Mouse (Mus musculus) right cerebral cortex, postnatal 25 days (tissue): ENCODE results near the gene Ccdc30.
"Not testable (repeated sequence)": the region's sequence is repeated elsewhere in the genome, so short reads cannot be mapped to it uniquely, and the experiment has no call there.

ENCODE experiments used
- DNase-seq: peaks from one replicate; pipeline ENCODE4 v3.0.0; 2022

Ccdc30 gene

GRCm38 (mm10) chr4:119301777-119302176, 113.5 kb downstream of the Ccdc30 start:
- DNase-seq: no peak

- no peak for DNase-seq
Measured at GRCm38 (mm10) chr4:119300761-119301160, 114.6 kb downstream of the Ccdc30 start.

GRCm38 (mm10) chr4:119297361-119297760, 118.0 kb downstream of the Ccdc30 start:
- no peak for DNase-seq

DNA sequence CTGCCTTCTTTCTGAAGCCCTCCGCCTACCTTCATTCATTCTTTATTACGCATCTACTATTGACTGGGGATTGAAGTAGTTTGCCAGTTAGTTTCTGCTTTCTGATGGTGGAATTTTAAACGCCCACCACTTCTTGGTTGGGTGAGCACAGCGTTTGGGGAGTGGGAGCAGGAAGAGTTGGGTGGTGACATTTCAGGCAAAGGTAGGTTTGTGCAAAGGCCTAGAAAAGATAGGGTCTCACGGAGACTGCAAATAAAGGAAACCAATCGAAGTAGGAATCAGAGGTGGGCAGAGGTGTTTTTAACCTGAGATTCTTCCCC, 120.2 kb downstream of the Ccdc30 start:
- peak; percentile 21 for DNase-seq

DNA sequence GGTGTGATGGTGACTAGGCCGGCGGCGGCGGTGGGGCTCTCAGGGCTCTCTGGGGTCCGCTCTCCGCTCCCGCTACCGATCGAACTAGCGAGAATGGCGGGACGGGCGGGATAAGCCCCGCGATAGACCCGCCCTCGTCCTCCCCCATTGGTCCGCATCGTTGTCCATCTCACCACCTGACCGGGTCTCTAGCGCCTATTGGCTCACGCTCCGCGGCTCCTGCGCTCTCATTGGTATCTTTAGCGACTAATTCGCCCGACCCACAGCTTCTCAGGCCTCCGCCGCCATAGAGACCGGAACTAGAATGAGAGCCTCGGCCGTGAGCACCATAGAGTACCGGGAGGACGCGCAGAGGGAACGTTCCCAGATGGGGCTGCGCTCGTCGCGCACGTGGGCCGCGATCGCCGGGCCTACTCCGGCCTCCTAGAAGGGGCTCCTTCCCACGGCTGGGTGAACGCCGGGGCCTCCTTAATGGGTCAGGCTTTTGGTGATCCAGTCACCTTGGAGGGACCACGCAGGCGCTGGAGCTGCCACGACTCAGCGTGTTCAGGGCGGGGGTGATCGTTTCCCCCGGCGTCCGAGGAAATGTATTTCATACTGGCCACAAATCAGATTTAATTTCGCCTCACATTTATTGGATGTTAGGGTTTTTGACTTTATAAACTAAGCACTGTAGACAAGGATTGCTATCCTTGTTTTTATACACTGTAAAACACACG, 120.7 kb downstream of the Ccdc30 start, which contains the start of gene Ybx1:
Gene Ybx1 (minus strand): TSS at position 190 of the 719 bp plus-strand sequence.
- DNase-seq: peak; percentile 100

DNA sequence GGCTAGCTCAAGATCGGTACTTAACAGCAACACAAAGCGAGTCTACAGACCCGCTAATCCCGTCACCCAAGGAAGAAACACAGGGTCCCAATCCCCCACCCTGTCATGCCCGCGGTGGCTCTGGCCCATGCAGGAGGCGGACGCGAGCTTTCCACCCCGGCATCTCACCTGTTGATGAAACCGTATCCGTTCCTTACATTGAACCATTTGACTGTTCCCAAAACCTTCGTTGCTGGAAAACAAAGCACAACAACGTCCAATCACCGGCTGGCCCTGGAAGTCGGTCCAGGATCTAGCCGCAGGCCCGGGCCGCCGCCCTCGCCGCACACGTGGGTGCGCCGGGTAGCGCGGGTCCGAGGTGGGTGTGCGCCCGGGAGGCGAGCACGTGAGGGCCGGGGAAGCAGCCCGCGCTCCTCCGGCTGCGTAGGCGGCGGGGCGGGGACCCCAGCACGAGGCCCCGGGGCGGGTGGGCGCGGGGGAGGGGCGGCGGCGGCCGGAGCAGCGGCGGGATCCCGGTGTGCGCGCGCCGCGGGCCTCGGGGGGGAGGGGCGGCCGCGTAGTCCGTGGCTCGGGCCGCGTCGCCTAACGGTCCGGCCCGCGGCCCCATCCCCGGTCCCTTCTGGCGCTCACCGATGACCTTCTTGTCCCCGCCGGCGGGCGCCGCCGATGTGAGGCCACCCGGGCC, 121.6 kb downstream of the Ccdc30 start:
- peak; percentile 43 for DNase-seq

DNA sequence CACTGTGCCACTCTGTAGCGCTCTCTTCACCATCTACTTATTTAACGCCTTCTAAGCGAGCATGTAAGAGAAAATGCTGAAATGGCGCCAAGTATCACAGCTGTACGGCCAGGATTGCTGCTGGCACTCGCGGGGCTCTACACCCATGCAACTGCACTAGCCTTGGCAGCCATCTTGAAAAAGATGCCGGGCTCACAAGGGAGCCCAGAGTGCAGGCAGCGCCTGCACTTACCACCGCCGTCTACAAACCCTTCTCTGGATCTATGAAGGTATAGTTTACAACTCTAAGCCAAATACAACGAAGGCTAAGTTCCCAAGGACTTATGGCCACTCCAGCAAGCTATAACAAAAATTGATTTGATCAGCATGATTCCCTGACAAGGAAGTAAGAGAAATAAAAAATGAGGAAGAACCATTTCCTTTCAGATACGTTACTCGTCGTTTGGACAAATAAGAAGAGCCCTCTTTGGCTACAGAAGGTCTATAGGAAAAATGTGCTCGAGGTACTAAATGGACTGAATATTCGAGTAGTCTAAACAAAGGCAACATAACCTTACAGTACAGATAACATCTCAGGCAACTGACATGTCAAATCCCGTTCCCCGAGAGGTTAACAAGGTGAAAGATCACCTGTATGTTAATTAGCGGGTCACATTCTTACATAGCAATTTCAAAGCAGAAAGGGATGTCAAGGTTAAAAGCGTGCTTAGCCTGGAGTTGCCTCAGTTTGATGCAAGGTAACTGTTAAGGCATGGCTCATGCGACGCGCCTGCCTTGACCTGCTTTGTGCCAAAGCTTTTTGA, 122.3 kb downstream of the Ccdc30 start:
- DNase-seq: peak; percentile 61

DNA sequence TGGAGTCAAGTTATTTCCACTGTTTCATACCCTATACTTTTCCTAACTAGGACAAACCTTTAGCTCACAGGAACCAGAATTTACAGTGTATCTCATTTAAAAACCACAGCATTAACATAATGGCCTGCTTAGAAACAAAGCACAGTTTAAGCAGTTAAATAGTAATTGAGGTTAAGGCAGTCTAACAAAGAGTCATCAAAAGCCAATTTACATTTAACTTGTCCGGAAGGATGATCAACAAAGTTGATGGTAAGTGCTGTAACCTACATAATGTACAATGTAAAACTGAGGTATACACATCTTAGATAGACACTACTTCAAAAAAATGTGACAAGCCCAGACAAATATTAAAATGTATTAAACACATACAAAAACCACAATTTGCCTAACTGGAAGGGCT, 123.4 kb downstream of the Ccdc30 start:
- DNase-seq: no peak

DNA sequence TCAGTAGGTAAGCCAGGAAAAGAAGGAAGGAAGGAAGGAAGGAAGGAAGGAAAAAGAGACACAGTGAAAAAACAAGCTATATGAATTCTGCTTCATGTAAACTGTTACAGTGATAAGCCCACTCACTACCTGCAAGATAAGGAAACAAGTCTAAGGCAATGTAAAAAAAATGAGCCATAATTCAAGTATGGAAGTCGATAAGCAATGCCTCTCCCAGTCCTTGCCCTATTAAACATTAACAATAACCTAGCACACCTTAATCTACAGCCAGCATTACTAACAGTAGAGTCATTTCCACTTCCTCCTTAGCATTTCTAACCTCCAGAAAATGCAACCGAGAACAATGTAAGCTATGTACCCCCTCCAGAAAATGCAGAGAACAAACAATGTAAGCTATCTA, 130.0 kb downstream of the Ccdc30 start:
- DNase-seq: no peak

DNA sequence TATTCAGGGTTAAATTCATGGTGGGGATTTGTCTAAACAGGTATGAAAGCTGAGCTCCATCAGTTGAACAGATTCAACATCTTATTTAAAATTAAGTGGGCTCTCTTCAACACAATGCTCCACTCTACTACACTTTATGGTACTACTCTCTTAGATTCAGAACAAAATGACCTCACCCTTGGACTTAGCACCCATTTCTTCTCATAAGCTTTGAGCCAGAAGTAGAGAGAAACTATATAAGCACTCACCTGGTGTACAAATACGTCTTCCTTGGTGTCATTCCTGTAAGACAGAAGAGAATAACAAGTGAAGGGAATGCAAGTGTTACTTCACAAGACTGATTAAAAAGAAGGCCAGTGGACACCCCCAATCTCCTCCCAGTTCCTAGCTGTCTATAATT, 130.5 kb downstream of the Ccdc30 start:
- no peak for DNase-seq

GRCm38 (mm10) chr4:119278784-119279183, 136.5 kb downstream of the Ccdc30 start:
- not testable (repeated sequence) for DNase-seq

GRCm38 (mm10) chr4:119275726-119276125, 139.6 kb downstream of the Ccdc30 start:
- no peak for DNase-seq

DNA sequence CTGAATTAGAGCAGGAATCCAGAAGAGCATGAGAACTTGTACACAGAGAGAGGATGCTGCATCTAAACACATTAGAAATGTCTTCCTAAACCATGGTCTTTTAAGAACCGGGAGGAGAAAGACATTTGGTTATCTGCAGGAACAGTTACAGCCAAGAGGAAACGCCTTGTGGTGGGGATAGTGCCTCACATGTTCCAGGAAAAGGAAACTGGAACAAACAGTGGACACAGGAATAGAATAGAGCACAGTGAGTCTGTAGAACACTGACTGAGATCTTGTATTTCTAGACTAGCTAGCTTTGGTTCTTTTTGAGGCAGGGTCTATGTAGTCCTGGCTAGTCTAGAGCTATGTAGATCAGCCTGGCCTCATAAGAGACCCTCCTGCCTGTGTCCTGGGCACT, 140.1 kb downstream of the Ccdc30 start:
- DNase-seq: no peak

GRCm38 (mm10) chr4:119274627-119275026, 140.7 kb downstream of the Ccdc30 start:
- no peak for DNase-seq
